Mouse (Mus musculus) heart, postnatal 25 days (tissue): ENCODE data around the gene Chn1. TPM values are rescaled to one million over a fixed set of nuclear protein-coding genes. Genes with fewer than 3 reads are reported as not detected.
A peak's percentile ranks its signal among the peaks of the same experiment; 100 is the strongest.

Source experiments
- DNase-seq: peaks from one replicate; pipeline ENCODE4 v3.0.0; 2022; ENCODE audit warnings: low spot score
- intact Hi-C: fragments of 180-260 bp; cut with DNase I; formaldehyde crosslinking; loops from one replicate; pipeline ENCODE4 v1.15.1; 2025
- total RNA-seq, 2 experiments: library from RNA; stranded (reverse); gene quantifications; 2 replicates each; pipeline ENCODE4 v1.2.3; 2021

Chn1 gene
- total RNA-seq, 2 experiments from 2014 or later, result 38.3 to 46.0 TPM

DNA sequence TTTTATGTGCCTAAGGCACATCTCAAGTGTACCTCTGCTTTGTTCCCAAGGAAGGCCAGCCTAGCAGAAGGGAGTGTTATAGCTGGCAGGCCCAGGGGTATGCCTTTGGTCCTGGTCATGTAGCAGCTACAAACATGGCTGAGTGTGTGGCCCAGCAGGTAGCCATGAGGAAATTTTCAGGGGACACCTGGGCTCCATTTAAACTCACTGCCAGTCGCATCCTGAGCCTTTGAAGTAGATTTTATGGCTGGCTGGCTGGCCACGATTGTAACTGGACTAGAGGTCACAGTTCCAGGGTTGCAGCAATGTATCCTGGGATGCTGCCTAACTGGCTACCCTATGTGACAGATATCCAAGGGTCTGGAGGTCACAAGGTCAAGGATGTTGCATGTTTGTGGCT, 174.5 kb downstream of the Chn1 start:
- intact Hi-C loops, result no loop called here
- DNase-seq, result no peak

DNA sequence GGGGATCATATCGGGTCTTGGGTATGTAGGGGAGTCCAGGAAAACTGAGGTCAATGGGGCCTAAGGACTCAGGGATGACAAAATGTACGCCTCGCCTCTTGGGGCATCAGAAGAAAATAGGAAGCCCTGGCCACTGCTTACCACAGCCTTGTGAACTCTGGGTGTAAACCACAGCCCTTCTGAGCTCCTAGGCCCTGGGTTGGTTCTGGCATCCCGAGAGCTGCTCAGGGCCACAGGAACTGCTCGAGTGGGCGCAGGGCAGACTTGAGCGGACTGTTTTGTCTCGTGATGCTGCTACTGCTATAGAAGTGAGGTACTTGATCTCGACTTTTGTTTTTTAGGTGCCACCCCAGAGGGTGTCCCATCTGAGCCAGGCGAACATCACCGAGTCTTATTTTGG, 177.4 kb downstream of the Chn1 start:
- DNase-seq, result no peak
- intact Hi-C loops, result no loop called here

DNA sequence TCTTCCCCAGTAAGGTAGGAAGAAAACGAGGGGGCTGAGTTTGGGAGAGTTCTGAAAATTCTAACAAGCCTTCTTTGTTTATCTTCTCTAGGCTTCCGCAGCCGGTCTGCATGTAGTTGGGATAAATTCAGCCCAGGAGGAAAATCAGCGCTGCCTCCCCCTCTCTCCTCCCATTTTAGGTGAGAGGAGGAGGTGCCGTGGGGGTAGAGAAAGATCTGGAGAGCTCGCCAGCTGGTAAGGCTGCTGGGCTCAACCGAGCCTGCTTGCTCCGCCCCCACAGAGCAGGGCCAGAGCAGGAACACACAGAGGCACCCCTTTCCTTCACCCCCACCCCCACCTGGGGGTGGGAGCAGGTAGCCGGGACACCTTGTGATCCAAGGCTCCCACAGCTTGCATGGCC, 178.4 kb downstream of the Chn1 start:
- intact Hi-C loops, result no loop called here
- DNase-seq, result no peak

DNA sequence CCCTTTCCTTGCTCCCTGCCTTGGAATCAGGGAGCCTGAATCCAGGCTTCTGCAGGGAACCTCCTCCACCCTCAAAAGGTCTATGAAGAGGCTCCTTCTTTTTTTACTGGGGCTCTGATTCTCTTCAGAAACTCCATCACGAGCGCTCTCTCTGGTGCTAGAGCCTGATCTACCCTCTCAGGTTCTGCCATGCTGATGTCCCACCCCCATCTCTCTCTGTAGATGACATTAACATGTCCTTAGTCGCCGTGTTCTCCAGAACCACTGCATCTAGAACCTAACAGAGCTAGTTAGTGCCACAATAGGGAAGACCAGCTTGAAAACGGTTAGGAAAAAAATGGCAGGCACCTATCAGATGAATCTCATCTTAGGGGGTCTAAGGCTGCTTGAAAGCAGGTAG, 178.8 kb downstream of the Chn1 start:
- intact Hi-C loops, result no loop called here
- no peak for DNase-seq

- DNase-seq, result no peak
- intact Hi-C loops, result no loop called here
These were observed 182.1 kb downstream of the Chn1 start for GRCm38 (mm10) chr2:73593101-73593439.

DNA sequence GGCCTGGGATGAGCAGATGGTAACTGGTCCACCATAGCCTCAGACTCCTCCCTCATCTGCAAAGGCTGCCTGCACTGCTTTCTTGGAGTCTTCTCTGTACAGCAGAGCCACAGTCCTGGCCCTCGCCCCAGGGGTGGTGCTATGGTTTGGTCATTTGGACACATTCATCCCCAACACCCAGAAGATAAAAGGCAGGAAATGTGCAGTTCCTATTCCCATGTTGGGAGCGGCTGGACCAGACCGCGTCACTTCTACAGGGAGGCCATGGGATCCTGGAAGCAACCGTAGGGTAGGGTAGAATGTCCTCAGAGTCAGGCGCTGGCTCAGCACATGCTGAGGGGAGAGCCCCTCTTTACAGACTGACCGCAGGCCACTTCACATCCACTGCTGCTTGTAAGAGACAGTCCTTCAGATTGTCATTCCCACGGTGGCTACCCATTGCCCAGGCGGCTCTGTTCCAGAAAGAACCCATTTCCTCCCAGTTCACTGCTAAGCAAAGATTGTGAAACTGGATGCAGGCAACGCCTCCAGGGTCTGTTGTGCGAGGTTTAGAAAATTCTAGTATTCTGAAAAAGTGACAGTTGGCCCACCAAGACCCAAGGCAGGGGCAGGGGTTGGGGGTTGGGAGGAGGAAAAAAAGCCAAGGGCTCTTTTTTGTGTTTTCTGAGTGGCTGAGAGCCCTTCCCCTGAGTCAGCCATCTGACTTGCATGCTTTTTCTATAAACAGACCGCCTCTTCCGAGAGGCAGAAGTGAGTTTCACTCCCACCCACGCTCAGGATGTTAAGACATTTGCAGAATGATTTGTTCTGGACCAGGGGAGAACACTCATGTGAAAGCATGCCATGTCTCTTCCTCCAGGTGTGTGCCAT, 182.7 kb downstream of the Chn1 start:
- intact Hi-C loops, result no loop called here
- DNase-seq, result peak; percentile 86

DNA sequence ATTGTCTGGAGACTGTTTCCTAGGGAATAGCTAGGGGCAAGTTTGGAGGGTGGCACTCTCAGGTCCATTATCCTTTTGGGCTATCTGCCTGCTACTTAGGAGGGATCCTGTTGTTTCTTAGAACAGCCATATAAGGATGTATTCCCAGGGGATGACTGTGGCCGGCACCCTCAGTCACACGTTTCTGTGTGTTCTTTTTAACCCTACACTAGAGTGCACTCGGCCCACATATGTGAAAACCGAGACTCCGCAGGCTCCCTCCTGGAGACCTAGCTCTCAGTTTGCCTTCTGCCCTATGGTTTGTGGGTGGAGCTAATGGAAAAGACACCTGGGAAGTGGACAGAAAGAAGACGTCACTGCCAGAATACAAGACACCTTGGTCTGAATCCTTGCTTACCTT, 183.9 kb downstream of the Chn1 start:
- DNase-seq, result no peak
- intact Hi-C loops, result no loop called here

DNA sequence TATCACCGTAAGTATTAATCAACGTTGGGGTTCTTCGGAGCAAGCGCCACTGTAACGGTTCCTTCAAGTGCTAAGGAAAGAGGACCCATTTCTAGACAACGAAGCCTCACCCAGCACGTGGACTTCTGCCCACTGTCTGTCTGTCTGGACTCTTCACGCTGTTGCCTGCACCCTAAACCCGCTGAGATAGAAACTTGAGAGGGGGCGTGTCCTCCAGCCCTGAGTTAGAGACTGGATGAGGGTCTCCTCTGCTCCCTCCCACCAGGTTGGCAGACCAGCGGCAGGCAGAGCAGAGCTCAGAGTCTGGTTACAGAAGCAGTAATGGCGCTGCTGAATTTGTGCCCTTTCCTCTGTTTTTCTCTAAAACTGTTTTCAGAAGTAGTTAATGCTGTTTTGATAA, 185.0 kb downstream of the Chn1 start:
- intact Hi-C loops, result no loop called here

GRCm38 (mm10) chr2:73588951-73589350, 186.2 kb downstream of the Chn1 start:
- intact Hi-C loops, result no loop called here

More for the DNA sequence above, 185.0 kb downstream of the Chn1 start:
- DNase-seq, result no peak

GRCm38 (mm10) chr2:73587109-73587506, 188.0 kb downstream of the Chn1 start:
- no peak for DNase-seq
- intact Hi-C loops, result no loop called here

More at GRCm38 (mm10) chr2:73588951-73589350, 186.2 kb downstream of the Chn1 start:
- DNase-seq, result no peak

DNA sequence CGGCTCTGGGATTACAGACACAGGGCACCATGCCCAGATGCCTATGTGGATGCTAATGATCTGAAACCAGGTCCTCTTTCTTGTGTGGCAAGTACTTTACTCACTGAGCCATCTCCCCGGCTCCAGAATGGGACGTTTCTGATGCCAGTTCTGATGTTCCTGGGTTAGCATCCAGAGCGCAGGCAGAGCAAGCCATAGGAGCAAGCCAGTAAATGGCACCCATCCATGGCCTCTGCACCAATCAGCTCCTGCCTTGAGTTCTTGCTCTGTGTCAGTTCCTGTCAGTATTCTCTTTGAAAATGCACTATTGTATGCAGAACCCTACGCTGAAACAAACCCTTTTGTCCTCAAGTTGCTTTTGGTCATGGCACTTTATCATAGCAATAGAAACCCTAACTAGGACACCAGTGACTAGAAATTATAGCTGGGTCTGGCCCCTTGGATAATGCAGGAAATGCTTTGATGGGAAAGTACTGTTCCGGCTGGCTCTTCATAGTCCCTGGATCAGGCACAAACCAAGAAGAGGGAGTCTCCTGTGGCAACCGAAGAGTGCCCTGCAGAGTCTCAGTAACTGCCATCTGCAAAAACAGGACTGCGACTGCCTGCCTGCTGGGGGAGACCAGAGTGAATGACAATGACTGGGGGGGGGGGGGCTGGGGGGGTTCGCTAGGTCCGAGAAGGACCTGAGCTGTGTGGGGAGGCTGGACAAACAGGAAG, 188.6 kb downstream of the Chn1 start:
- intact Hi-C loops, result no loop called here
- DNase-seq, result no peak

DNA sequence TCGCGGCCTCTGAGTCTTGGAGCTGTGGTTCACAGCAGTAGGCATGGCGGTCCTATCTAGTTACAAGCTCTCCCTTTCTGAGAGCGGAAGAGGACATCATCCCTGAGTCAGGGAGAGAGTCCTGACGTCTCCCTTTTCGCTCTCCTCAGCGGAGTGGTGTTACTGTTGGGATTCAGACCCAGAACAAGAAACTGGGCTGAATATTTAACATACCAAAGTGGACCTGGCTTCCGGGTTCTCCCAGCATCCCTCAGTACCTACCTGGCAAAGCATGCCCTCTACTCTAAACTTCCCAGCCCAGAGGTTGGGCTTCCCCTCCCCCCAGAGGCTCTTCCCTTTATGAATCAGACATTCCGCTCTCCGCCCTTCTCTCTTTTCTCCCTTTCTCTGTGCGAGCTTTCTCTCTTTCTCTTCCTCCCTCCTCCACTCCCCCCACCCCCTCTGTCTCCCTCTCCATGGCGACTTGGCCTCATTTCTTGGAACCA, 189.8 kb downstream of the Chn1 start:
- DNase-seq, result no peak
- intact Hi-C loops, result loop anchor here (2.0 kb wide), 1 partner anchor 413 kb away; no protein-coding TSS in a partner anchor

GRCm38 (mm10) chr2:73584645-73585346, 190.3 kb downstream of the Chn1 start:
- intact Hi-C loops, result loop anchor here (2.0 to 5.0 kb wide), 3 partner anchors 163 to 1088 kb away; no protein-coding TSS in a partner anchor
- peak; percentile 56 for DNase-seq

DNA sequence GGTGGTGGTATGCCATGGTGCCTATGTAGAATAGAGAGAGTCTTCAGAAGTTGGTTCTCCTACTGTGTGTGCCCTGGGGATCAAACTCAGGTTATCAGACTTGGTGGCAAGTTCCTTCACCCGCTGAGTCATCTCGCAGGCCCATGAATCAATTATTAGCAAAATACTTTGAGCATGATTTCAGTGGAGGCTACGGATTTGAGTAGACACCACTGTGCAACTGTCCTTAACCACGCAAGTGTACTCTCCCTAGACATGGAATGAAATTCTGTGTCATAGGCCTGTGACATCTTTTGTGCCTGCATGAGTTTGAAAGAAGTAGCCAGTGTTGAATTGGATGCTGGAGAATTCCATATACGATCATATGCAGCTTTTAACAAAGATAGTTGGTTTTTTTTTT, 194.4 kb downstream of the Chn1 start:
- intact Hi-C loops, result loop anchor here (5.0 kb wide), 2 partner anchors 167 to 1092 kb away; no protein-coding TSS in a partner anchor
- no peak for DNase-seq

DNA sequence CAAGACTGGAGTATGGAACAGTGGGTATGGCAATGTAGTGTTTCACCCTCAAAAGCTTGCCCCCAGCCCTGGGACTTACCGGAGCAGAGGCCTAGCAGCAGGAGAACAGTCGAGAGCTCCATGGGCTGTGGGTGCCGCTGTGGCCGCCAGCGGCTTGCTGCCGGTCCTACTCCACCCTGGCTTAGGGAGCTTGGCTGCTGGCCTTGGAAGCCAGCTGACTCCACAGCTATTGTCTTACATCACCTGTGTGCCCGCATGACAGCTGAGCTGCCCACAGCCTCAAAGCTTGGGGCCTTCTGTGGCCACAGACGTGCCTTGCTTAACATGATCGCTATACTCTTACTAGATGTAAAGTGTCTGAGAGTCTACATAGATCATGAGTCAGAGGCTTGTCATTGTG, 195.0 kb downstream of the Chn1 start, which contains the start of gene Chrna1:
Gene Chrna1 (minus strand): TSS at position 173 of the 400 bp plus-strand sequence.
- intact Hi-C loops, result loop anchor here (5.0 kb wide), 2 partner anchors 167 to 1092 kb away; no protein-coding TSS in a partner anchor
- DNase-seq, result no peak

- intact Hi-C loops, result no loop called here
- no peak for DNase-seq
These were observed 196.0 kb downstream of the Chn1 start for GRCm38 (mm10) chr2:73579168-73579567.

- intact Hi-C loops, result no loop called here
- DNase-seq, result no peak
These were observed 200.7 kb downstream of the Chn1 start for GRCm38 (mm10) chr2:73574418-73574817.

GRCm38 (mm10) chr2:73573556-73573955, 201.6 kb downstream of the Chn1 start:
- no peak for DNase-seq
- intact Hi-C loops, result no loop called here

DNA sequence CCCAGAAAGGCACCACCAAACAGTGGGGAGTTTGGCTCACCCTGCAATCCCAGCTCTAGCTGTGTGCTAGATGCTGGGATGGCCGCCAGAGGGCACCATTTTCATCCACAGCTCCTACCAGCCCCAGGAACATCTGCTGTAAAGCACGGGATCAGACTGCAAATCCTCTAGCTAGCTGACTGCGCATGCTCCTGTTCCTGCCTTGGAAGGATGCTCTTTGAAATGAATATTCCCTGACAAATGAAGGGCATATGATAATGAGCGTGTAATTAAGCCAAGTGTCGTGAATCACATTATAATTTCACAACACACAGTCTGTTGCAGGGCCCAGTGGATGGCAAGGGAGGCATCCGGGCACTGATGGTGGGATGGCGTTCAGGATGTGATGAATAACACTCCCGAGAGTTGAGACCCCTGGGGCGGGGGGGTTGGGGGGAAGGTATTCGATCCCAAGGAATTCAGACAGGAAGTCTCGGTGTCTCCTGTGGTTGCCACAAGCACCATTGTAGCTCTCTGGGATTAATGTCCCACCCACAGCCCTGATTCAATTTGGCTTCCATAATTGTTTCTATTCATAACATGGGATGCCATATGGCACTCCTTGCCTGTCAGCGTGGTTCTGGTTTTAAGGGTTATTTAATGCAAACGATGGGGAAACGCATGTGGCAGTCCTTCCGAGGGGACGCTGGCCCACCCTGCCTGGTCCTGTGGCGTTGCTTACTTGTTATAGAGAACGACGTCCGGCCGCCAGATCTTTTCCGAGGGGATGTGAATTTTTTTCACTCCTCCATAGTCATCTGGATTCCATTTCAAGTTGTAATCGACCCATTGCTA, 202.4 kb downstream of the Chn1 start:
- DNase-seq, result peak; percentile 26
- intact Hi-C loops, result no loop called here
